Mouse (Mus musculus) urinary bladder, postnatal 14 days (tissue): ENCODE measurements around the gene Tesmin.

Experiments
- DNase-seq: peaks from one replicate; pipeline ENCODE4 v3.0.0; 2021; ENCODE audit warnings: low spot score

The Tesmin gene

GRCm38 (mm10) chr19:3394216-3394615, 5.6 kb downstream of the Tesmin start:
- no peak for DNase-seq

GRCm38 (mm10) chr19:3400057-3400456, 11.4 kb downstream of the Tesmin start:
- DNase-seq: no peak

- DNase-seq: no peak
These were observed 12.8 kb downstream of the Tesmin start for GRCm38 (mm10) chr19:3401504-3401903.

GRCm38 (mm10) chr19:3401943-3402342, 13.3 kb downstream of the Tesmin start:
- DNase-seq: no peak

- DNase-seq: no peak
These were observed 13.7 kb downstream of the Tesmin start for GRCm38 (mm10) chr19:3402390-3402789.

GRCm38 (mm10) chr19:3404030-3404429, 15.4 kb downstream of the Tesmin start:
- DNase-seq: no peak

GRCm38 (mm10) chr19:3405531-3406281, 17.0 kb downstream of the Tesmin start:
- no peak for DNase-seq

- DNase-seq: peak; percentile 10
These were observed 25.6 kb downstream of the Tesmin start, which contains the start of gene Gal for GRCm38 (mm10) chr19:3414268-3414733. Gene Gal (minus strand): TSS chr19:3414544.

- DNase-seq: peak; percentile 22
These were observed 30.6 kb downstream of the Tesmin start for GRCm38 (mm10) chr19:3419251-3419650.

- DNase-seq: no peak
These were observed 33.8 kb downstream of the Tesmin start for GRCm38 (mm10) chr19:3422488-3422887.

- no peak for DNase-seq
These were observed 34.3 kb downstream of the Tesmin start for GRCm38 (mm10) chr19:3422981-3423380.

- no peak for DNase-seq
These were observed 35.6 kb downstream of the Tesmin start for GRCm38 (mm10) chr19:3424214-3424613.

- no peak for DNase-seq
These were observed 39.6 kb downstream of the Tesmin start for GRCm38 (mm10) chr19:3428057-3428830.

GRCm38 (mm10) chr19:3429156-3429816, 40.6 kb downstream of the Tesmin start:
- DNase-seq: no peak

- DNase-seq: no peak
These were observed 42.4 kb downstream of the Tesmin start for GRCm38 (mm10) chr19:3431066-3431465.

- no peak for DNase-seq
These were observed 43.3 kb downstream of the Tesmin start for GRCm38 (mm10) chr19:3431969-3432368.

GRCm38 (mm10) chr19:3434124-3434523, 45.5 kb downstream of the Tesmin start:
- no peak for DNase-seq

- no peak for DNase-seq
These were observed 46.0 kb downstream of the Tesmin start for GRCm38 (mm10) chr19:3434641-3435040.

- no peak for DNase-seq
These were observed 47.2 kb downstream of the Tesmin start for GRCm38 (mm10) chr19:3435824-3436223.

- peak; percentile 18 for DNase-seq
These were observed 48.2 kb downstream of the Tesmin start for GRCm38 (mm10) chr19:3436840-3437239.

GRCm38 (mm10) chr19:3437980-3438379, 49.3 kb downstream of the Tesmin start:
- DNase-seq: peak; percentile 41

- no peak for DNase-seq
These were observed 52.0 kb downstream of the Tesmin start for GRCm38 (mm10) chr19:3440667-3441066.

- DNase-seq: no peak
These were observed 52.4 kb downstream of the Tesmin start for GRCm38 (mm10) chr19:3441092-3441491.
